Mouse (Mus musculus): ENCODE data around the gene P4hb. TPM values are rescaled to one million over a fixed set of nuclear protein-coding genes. Genes with fewer than 3 reads are reported as not detected.
"Not testable (repeated sequence)": the region's sequence is repeated elsewhere in the genome, so short reads cannot be mapped to it uniquely, and the experiment has no call there.

The P4hb gene
- total and polyA plus RNA-seq, 3 experiments = 563 to 1,152 (median 625) TPM

GRCm38 (mm10) chr11:120588531-120588930 lies 15.5 kb upstream of the P4hb start (continued):
- TF ChIP-seq MEF2A (IDR thresholded peaks at IDR 0.05; ENCODE audit: extremely low read depth, insufficient replicate concordance, low read depth, low read length, poor library complexity, severe bottlenecking) (no peak), JUND (IDR thresholded peaks at IDR 0.05; ENCODE audit: low read depth, low read length) (peak; percentile 47; the same call in 1 of the 2 replicates), POLR2AphosphoS2 (IDR thresholded peaks at IDR 0.05; ENCODE audit: low read length) (no peak), MXI1 (IDR thresholded peaks at IDR 0.05; ENCODE audit: low read depth, low read length) (peak; percentile 38; the same call in 1 of the 2 replicates), TBP (IDR thresholded peaks at IDR 0.05; ENCODE audit: low read depth, low read length) (peak; percentile 67), KAT2A (conservative IDR thresholded peaks at IDR 0.05; ENCODE audit: low read depth, low read length) (no peak), GABPA (IDR thresholded peaks at IDR 0.05; ENCODE audit: low read depth, low read length) (peak; percentile 82; the same call in 1 of the 2 replicates)

GRCm38 (mm10) chr11:120583937-120584336 lies 10.9 kb upstream of the P4hb start:
- Histone ChIP-seq H3K36me3 (ENCODE audit: control insufficient read depth in 1 of 2, insufficient read depth in 2 of 2, low read length in 2 of 2) (peaks cover 14 to 22% of the 10 kb centered on the region in 2 experiments), H3K4me3 (ENCODE audit: control insufficient read depth in 1 of 2, insufficient read depth in 1 of 2, low read depth in 2 of 2, low read length in 2 of 2) (no peak overlapping the region), H3K27me3 (ENCODE audit: control insufficient read depth in 1 of 2, insufficient read depth in 2 of 2, low read length in 2 of 2) (no peaks in the 10 kb centered on the region), H3K4me1 (ENCODE audit: control insufficient read depth in 1 of 2, insufficient read depth in 2 of 2, low read length in 2 of 2) (peaks cover 10 to 23% of the 10 kb centered on the region in 2 experiments), H3K79me2 (ENCODE audit: control insufficient read depth, insufficient read depth, low read length, poor library complexity) (peaks cover 31% of the 10 kb centered on the region), H3K9ac (ENCODE audit: control insufficient read depth, low read depth, low read length, poor library complexity, severe bottlenecking) (no peak overlapping the region), H3K27ac (ENCODE audit: control insufficient read depth, low read depth, low read length) (no peak overlapping the region), H3K9me3 (replicated peaks; ENCODE audit: insufficient read depth, low read length) (no peaks in the 10 kb centered on the region)
- DNase-seq (ENCODE audit: low read depth, low spot score) = peak; percentile 48
- TF ChIP-seq CTCF (IDR thresholded peaks at IDR 0.05 in 2 of 3, conservative IDR thresholded peaks at IDR 0.05 in 1 of 3; ENCODE audit: control insufficient read depth in 1 of 3, insufficient read depth in 1 of 3, low read depth in 2 of 3, low read length in 3 of 3, poor library complexity in 1 of 3, severe bottlenecking in 1 of 3) (peak in 1 of 3 experiments; percentile 19; a peak in 2 of 6 replicates), E2F4 (IDR thresholded peaks at IDR 0.05; ENCODE audit: borderline replicate concordance, low read depth, low read length) (no peak), CHD1 (IDR thresholded peaks at IDR 0.05; ENCODE audit: low read depth, low read length) (no peak), SMC3 (IDR thresholded peaks at IDR 0.05; ENCODE audit: low read depth, low read length) (peak; percentile 15; the same call in 1 of the 2 replicates), MYC (IDR thresholded peaks at IDR 0.05; ENCODE audit: low read depth, low read length) (0 out of 2 replicates have a peak, but pooled peaks have one; percentile 18), MAFK (IDR thresholded peaks at IDR 0.05; ENCODE audit: borderline replicate concordance, low read depth, low read length) (no peak), TBP (IDR thresholded peaks at IDR 0.05; ENCODE audit: low read depth, low read length) (no peak), CHD2 (IDR thresholded peaks at IDR 0.05; ENCODE audit: low read length) (no peak), RAD21 (IDR thresholded peaks at IDR 0.05; ENCODE audit: low read depth, low read length) (no peak), POLR2AphosphoS2 (IDR thresholded peaks at IDR 0.05; ENCODE audit: low read length) (no peak), UBTF (IDR thresholded peaks at IDR 0.05; ENCODE audit: borderline replicate concordance, insufficient read depth, low read depth, low read length) (no peak), NRF1 (IDR thresholded peaks at IDR 0.05; ENCODE audit: insufficient read depth, low read depth, low read length, poor library complexity, severe bottlenecking) (no peak), HCFC1 (IDR thresholded peaks at IDR 0.05; ENCODE audit: low read depth, low read length) (0 out of 2 replicates have a peak, but pooled peaks have one; percentile 10), MAX (IDR thresholded peaks at IDR 0.05; ENCODE audit: low read length) (no peak), POLR2AphosphoS5 (IDR thresholded peaks at IDR 0.05; ENCODE audit: borderline replicate concordance, low read depth, low read length) (no peak), ZMIZ1 (IDR thresholded peaks at IDR 0.05; ENCODE audit: low read depth, low read length) (no peak), ETS1 (IDR thresholded peaks at IDR 0.05; ENCODE audit: low read depth, low read length) (no peak)

DNA sequence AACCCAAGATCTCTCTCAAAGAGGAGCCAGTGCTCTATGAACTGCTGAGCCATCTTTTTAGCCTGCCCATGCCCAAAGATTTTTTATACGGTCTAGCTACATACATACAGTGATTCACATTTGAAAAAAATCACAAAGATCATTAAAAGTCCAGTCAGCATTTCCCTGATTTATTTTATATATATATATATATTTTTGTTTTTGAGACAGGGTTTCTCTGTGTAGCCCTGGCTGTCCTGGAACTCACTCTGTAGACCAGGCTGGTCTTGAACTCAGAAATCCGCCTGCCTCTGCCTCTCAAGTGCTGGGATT lies 9.9 kb upstream of the P4hb start:
- H3K9ac ChIP-seq (ENCODE audit: control insufficient read depth, low read depth, low read length, poor library complexity, severe bottlenecking); DNase-seq (ENCODE audit: low read depth, low spot score); H3K4me3 ChIP-seq (ENCODE audit: control insufficient read depth in 1 of 2, insufficient read depth in 1 of 2, low read depth in 2 of 2, low read length in 2 of 2); H3K9me3 ChIP-seq (replicated peaks; ENCODE audit: insufficient read depth, low read length); H3K27ac ChIP-seq (ENCODE audit: control insufficient read depth, low read depth, low read length); H3K27me3 ChIP-seq (ENCODE audit: control insufficient read depth in 1 of 2, insufficient read depth in 2 of 2, low read length in 2 of 2): not testable (repeated sequence)
- Histone ChIP-seq H3K4me1 (ENCODE audit: control insufficient read depth in 1 of 2, insufficient read depth in 2 of 2, low read length in 2 of 2) (peaks cover 5 to 18% of the 10 kb centered on the region in 2 experiments), H3K79me2 (ENCODE audit: control insufficient read depth, insufficient read depth, low read length, poor library complexity) (peaks cover 35% of the 10 kb centered on the region), H3K36me3 (ENCODE audit: control insufficient read depth in 1 of 2, insufficient read depth in 2 of 2, low read length in 2 of 2) (peaks cover 10 to 15% of the 10 kb centered on the region in 2 experiments)
